Mouse (Mus musculus): ENCODE results near the gene Wdr90.

GRCm38 (mm10) chr17:25813471-25813870 lies 47.8 kb downstream of the Wdr90 start:
- TF ChIP-seq CTCF (IDR thresholded peaks at IDR 0.05; ENCODE audit: extremely low read depth, insufficient read depth, insufficient read length, insufficient replicate concordance) = peak; percentile 53; the same call in 1 of the 2 replicates
- TF ChIP-seq POLR2A (IDR thresholded peaks at IDR 0.05; ENCODE audit: low read depth, low read length) = no peak
